Mouse (Mus musculus) E14TG2a.4 (cell line): Measurements from ENCODE around the gene Tex2.

Experiments used
- CTCF ChIP-seq: conservative IDR thresholded peaks from 2 replicates; pipeline ENCODE4 v1.5.1; 2014; ENCODE audit warnings: low read length
- POU5F1 ChIP-seq: IDR thresholded peaks from 2 replicates; pipeline ENCODE4 v1.6.1; 2014; ENCODE audit warnings: low read length, borderline replicate concordance

GRCm38 (mm10) chr11:106613638-106614338 lies 565 bp upstream of the Tex2 start:
- peak; percentile 59 for TF ChIP-seq CTCF
- TF ChIP-seq POU5F1, result no peak
